Mouse (Mus musculus): ENCODE measurements around the gene Cdk17. TPM values are rescaled to one million over a fixed set of nuclear protein-coding genes. Genes with fewer than 3 reads are reported as not detected.

Gene Cdk17
- total RNA-seq, 2 experiments from 2014 or later: 14.3 to 16.8 TPM

DNA sequence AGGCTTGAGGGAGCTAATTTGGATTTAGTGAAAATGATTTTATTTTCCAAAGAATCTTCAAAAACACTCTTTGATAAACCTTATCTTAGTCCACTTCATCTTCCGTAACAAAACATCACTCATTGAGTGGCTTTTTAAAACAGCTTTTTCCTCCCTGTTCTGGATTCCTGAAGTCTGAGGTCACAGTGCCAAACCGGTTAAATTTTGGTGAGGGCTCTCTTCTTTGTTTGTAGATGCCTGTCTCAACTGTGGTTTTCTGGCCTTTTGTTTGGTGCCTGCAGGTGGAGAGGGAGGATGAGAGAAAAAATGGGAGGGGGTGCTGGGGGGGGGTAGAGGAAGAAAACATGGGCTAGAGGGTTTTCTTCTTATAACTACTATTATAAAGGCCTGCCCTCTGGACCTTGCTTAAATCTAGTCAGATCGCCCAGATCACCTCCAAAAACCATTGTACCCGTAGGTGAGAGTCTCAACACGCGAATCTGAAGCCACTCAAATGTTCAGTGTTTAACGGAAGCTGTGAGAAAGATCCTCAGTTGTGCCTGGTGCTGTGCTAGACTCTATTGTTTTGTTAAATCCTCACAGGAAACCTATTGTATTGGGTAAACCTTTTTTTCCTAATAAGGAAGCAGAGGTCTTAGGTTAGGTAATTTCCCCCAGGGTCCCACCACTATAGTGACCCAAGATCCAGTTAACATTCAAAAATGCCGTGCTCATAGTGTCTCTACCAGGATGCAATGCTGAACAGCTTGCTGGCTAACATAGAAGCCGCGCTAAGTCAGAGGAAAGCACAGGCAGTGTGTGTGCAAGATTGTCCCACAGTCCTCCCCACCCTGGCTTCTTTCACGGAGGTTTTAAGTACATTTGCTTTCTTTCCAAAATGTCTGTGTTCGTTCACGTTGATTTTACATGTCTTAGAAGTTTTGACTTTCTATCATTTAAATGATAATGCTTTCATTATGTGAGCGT lies 5.0 kb downstream of the Cdk17 start:
- intact Hi-C loops (cut with DNase I): loop anchor here (2.0 kb wide), 1 partner anchor 15 kb away; no protein-coding TSS in a partner anchor
- no peak for DNase-seq

DNA sequence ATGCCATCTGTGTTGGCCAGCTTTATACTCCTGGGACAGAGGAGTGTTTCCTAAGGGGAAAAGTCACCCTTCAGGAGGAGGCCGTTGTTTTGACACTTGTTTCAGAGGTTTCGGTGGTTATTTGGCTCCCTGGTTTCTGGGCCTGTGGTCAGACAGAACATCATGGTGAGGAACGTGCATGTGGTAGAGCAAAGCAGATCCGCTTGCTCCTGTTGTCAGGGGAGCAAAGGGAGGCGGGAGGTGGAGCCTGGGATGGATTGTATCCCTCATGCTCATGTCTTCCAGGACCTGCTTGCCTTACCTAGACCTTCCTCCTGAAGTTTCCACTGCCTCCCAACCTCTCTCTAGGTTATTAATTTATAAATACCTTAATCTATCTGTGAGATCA lies 5.7 kb downstream of the Cdk17 start:
- DNase-seq: peak in 1 of 2 experiments; percentile 37
- intact Hi-C loops (cut with DNase I): loop anchor here (2.0 kb wide), 1 partner anchor 14 kb away; no protein-coding TSS in a partner anchor

- no peak for DNase-seq
- intact Hi-C loops (cut with DNase I): loop anchor here (2.0 kb wide), 1 partner anchor 13 kb away; no protein-coding TSS in a partner anchor
These were observed 6.6 kb downstream of the Cdk17 start for GRCm38 (mm10) chr10:93167311-93167710.

DNA sequence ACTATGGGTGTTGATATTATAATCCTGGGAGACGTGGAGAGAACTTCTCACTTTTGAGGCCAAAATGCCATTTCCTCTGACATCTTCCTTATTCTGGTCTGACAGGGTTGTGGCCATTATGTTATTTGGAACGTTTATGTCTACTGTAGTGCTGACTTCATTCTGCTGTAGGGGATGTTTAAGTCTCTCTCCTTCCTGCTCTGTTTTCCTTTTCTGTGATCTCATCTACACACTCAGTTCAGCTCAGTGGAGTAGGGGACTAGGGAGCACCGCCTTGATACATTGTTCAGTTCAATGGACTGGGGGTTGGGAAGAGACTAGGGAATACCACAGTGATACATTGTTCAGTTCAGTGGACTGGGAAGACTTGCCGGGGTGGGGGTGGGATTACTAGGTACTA lies 7.4 kb downstream of the Cdk17 start:
- DNase-seq: no peak
- intact Hi-C loops (cut with DNase I): no loop called here

DNA sequence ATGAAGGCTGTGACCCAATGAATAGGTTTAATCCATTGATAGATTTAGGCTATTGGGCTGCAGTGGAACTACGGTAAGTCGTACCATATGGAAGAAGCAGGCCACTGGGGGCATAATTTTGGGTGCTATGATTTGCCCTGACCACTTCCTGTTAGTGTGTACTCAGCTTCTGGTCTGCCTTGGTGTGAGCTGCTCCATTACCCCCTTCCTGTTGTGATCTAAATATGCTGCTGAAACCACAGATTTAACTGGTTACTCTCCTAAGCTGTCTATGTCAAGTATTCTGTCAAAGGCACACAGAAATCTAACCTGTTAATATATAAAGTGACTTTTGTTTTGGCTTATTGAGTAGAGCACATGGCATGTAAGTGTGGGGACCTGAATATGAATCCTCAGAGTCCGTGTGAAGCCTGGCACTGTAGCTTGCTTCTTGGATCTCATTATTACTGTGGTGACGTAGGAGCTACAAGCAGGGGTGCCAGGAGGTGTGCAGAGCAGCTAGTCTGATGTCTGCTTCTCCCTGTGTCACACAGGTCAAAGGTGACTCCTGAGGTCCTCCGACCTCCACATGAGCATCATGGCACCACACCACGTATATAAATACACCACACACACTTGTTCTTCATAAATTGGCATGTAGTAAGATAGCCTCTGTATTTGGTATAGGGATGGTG lies 10.6 kb downstream of the Cdk17 start:
- no peak for DNase-seq
- intact Hi-C loops (cut with DNase I): no loop called here

GRCm38 (mm10) chr10:93177471-93177870 lies 16.8 kb downstream of the Cdk17 start:
- intact Hi-C loops (cut with DNase I): no loop called here

DNA sequence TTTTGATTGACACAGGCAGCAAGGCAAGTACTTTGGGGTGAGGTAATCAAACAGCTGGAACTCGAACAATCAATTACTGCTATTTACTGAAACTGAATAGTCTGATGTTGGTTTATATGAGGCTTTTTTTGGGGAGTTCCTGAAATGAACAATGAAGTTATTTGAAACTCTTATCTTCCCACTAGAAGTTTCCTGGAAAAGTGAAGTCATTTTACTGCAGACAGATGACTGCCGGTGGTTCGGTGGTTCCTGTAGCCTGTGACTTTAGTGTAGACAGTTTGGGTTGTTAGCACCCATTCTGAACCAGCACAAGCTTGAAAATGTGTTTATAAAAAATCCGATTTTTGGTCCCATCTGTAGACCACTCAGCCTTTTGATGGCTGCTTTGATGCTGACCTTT lies 17.2 kb downstream of the Cdk17 start:
- intact Hi-C loops (cut with DNase I): no loop called here
- no peak for DNase-seq

More at GRCm38 (mm10) chr10:93177471-93177870, 16.8 kb downstream of the Cdk17 start:
- no peak for DNase-seq

DNA sequence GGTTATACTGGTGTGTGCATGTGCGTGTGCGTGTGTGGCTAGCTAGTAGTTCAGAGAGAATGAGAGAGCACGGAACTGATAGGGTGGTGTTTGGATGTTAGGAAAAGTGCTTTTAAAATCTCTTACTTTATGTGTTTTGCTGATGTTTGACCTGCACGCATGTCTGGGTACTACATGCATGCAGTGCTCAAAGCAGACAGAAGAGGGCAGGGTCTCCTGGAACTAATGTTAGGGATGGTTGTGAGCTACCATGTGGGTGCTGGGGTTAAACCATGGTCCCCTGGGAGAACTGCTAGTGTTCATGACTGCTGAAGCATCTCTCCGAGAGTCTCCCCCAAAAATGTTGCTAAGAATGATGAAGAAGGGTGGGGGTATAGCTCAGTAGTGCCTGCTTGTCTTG lies 18.0 kb downstream of the Cdk17 start:
- DNase-seq: no peak
- intact Hi-C loops (cut with DNase I): no loop called here

- intact Hi-C loops (cut with DNase I): loop anchor here (2.0 kb wide), 1 partner anchor 13 kb away; no protein-coding TSS in a partner anchor
These were observed 19.2 kb downstream of the Cdk17 start for GRCm38 (mm10) chr10:93179669-93180460.

GRCm38 (mm10) chr10:93184351-93184976 lies 23.8 kb downstream of the Cdk17 start:
- no peak for DNase-seq
- intact Hi-C loops (cut with DNase I): no loop called here

More at GRCm38 (mm10) chr10:93179669-93180460, 19.2 kb downstream of the Cdk17 start:
- DNase-seq: no peak

GRCm38 (mm10) chr10:93188440-93188999 lies 27.8 kb downstream of the Cdk17 start:
- intact Hi-C loops (cut with DNase I): no loop called here
- no peak for DNase-seq

GRCm38 (mm10) chr10:93190475-93191262 lies 30.0 kb downstream of the Cdk17 start:
- no peak for DNase-seq
- intact Hi-C loops (cut with DNase I): no loop called here

DNA sequence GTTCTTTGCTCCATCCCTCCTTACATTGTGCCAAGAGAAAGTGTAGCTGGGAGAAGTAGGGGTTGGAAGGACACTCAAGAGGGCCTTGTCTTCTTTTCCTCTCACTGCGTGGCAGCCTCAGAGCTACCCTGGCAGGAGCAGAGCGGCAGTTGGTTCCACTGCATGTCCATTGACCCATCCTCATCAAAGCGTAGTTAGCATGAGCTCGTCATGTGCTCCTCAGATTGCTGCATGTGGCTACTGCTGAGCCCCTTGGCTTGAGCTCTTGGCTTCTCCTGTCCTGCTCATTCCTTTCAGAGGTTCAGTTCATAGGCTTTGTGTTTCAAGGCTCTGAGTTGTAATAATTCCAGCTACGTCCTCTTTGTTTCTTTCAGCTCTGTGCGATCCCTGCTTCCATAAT lies 36.4 kb downstream of the Cdk17 start:
- no peak for DNase-seq
- intact Hi-C loops (cut with DNase I): no loop called here

DNA sequence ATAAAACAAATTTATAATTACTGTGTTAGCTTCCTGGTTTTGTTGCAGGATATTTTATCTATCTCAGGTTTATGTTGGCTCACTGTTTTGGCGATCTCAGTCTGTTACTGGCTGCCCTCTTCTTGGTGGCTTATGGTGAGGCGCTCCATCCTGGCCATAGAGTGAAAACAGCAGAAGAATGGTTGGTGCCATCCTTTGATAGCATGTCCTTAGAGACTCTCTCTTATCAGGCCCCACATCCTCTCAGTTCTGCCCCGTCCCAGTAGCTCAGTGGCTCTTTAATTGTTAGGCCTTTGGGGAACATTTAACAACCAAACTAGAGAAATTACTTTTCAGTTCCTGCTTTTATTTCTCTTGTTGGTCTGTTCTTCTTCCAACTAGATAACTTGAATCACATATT lies 38.3 kb downstream of the Cdk17 start:
- no peak for DNase-seq
- intact Hi-C loops (cut with DNase I): no loop called here

GRCm38 (mm10) chr10:93201846-93202458 lies 41.3 kb downstream of the Cdk17 start:
- intact Hi-C loops (cut with DNase I): no loop called here
- DNase-seq: no peak

DNA sequence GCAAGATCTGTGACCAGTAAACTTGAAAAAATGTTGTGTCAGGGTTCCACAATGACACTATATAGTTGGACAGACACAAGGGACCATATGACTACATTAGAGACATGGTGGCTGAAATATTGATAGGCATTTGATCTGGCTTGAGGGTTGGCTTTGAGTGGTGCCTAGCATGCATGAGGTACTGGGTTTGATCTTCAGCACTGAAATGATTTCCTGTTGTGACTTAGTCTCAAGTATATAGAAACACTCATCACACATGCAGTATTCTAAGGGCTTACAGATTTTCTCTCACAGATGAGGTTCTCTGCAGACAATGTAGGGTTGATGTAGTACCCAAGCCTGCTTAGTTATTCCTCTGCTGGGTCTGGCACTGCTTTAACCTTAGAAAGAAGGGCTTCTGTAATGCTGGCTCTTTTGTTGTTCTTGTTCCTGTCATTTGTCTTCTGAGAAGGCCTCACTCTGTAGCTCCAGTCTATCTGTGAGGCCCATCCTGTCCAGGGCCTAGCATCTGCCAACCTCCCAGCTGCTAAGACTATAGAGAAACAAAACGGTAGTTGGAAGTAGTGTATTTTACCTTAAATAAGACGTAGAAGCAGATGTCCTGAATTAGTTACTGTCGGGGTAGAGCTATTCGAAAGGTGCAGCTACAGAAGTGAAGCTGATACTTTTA lies 44.7 kb downstream of the Cdk17 start:
- intact Hi-C loops (cut with DNase I): no loop called here
- DNase-seq: no peak

GRCm38 (mm10) chr10:93207176-93207575 lies 46.5 kb downstream of the Cdk17 start:
- intact Hi-C loops (cut with DNase I): no loop called here

GRCm38 (mm10) chr10:93212699-93213098 lies 52.0 kb downstream of the Cdk17 start:
- intact Hi-C loops (cut with DNase I): no loop called here

More at GRCm38 (mm10) chr10:93207176-93207575, 46.5 kb downstream of the Cdk17 start:
- no peak for DNase-seq

More at GRCm38 (mm10) chr10:93212699-93213098, 52.0 kb downstream of the Cdk17 start:
- no peak for DNase-seq

Data from heart, postnatal 36 days (tissue).